Mouse (Mus musculus) lung, embryonic 14.5 days (tissue): Measurements from ENCODE around the gene Lcn5. TPM values are rescaled to one million over a fixed set of nuclear protein-coding genes. Genes with fewer than 3 reads are reported as not detected.

Source experiments
- ATAC-seq: fragments of 200-750 bp; cut with Nextera tagmentation; 2 replicates; pipeline ENCODE4 v1.8.0; 2017; ENCODE audit warnings: mild to moderate bottlenecking, moderate TSS enrichment, moderate library complexity; ENCODE audit not compliant: insufficient read depth
- DNase-seq: peaks from one replicate; pipeline ENCODE4 v3.0.0-alpha.2; 2015
- H3K27ac ChIP-seq: fragments of 300-500 bp; sonication (generic); 2 replicates; pipeline ENCODE4 v1.5.1; 2014; ENCODE audit warnings: low read depth, mild to moderate bottlenecking, moderate library complexity
- H3K27me3 ChIP-seq: fragments of 300-500 bp; sonication (generic); 2 replicates; pipeline ENCODE4 v1.6.1; 2014; ENCODE audit warnings: low read length, control low read depth; ENCODE audit not compliant: insufficient read depth
- H3K36me3 ChIP-seq: fragments of 300-500 bp; sonication (generic); 2 replicates; pipeline ENCODE4 v1.6.1; 2014; ENCODE audit warnings: control low read depth; ENCODE audit not compliant: insufficient read depth
- H3K4me1 ChIP-seq: fragments of 300-500 bp; sonication (generic); 2 replicates; pipeline ENCODE4 v1.6.1; 2014; ENCODE audit warnings: antibody characterized with exemption, control low read depth; ENCODE audit not compliant: insufficient read depth
- H3K4me2 ChIP-seq: fragments of 300-500 bp; sonication (generic); 2 replicates; pipeline ENCODE4 v1.6.1; 2014; ENCODE audit warnings: mild to moderate bottlenecking
- H3K4me3 ChIP-seq: fragments of 300-500 bp; sonication (generic); 2 replicates; pipeline ENCODE4 v1.5.1; 2014; ENCODE audit warnings: low read depth, low read length
- H3K9ac ChIP-seq: fragments of 300-500 bp; sonication (generic); 2 replicates; pipeline ENCODE4 v1.6.1; 2014
- H3K9me3 ChIP-seq: fragments of 300-500 bp; sonication (generic); 2 replicates; pipeline ENCODE4 v1.6.1; 2016; ENCODE audit warnings: low read depth, low read length, control low read depth
- CTCF ChIP-seq: IDR thresholded peaks from 2 replicates; pipeline ENCODE4 v1.5.1; 2016; ENCODE audit warnings: antibody characterized with exemption, low read depth
- WGBS: fragments of 180-500 bp; shearing (Covaris S2); extraction: QIAGEN DNeasy Blood & Tissue Kit; methylation state at CpG from one replicate; pipeline ENCODE4 v1.1.7; 2014; 5-methylcytosine and 5-hydroxymethylcytosine counted together
- polyA plus RNA-seq: library from polyadenylated mRNA; unstranded; fragments of >200 nt; fragmentation: Nextera tagmentation; extraction: Ambion mirVana; gene quantifications from 2 replicates; pipeline ENCODE4 v1.2.1, GENCODE M21; 2014

Gene Lcn5
- polyA plus RNA-seq, 1 experiment from 2014 or later = not detected

DNA sequence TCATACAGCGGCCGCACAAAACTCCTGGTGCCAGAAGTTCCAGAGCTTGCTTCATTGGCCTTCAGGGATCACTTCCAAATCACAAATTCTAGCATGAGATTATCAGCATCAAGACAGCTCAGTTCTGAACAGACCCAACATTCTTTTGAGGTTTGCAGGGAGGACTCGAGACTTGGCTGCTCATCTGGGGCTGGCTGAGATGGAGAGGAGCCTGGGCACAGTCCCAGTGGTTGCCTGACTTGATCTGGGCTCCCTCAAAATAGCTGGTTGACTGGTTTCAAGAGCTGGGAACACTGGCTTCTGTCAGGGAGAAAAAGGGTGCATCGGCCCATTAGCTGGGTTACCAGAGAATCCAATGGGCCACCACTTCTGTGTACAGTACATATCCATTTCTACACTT, 1.1 kb upstream of the Lcn5 start:
- ATAC-seq = no peak
- Histone ChIP-seq H3K27me3 (no peaks in the 10 kb centered on the region), H3K4me3 (no peak overlapping the region), H3K4me1 (no peaks in the 10 kb centered on the region), H3K9ac (no peak overlapping the region), H3K4me2 (no peak overlapping the region), H3K36me3 (no peaks in the 10 kb centered on the region), H3K27ac (no peak overlapping the region), H3K9me3 (no peaks in the 10 kb centered on the region)
- no peak for TF ChIP-seq CTCF
- WGBS = 79% methylated on average over 4 of the region's 4 CpGs
- no peak for DNase-seq

DNA sequence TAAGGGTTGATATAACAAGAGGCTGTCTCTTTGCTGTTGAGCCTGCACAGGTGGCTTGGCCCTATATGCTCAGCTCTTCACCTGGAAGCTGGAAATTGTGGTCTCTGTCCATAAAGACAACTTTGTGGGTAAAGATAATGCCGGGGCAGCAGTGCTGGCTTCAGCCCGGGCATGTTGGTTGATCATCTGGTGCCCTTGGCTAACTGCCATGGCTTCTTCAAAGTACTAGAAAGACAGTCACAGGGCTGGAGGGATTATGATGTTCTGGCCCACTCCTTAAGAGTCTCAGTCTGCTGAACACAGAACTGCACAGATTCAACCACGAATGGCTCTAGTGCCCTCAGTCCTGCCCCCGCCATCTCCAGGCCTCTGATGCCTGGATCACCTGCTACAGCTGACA, 506 bp upstream of the Lcn5 start:
- Histone ChIP-seq H3K9ac (no peak overlapping the region), H3K9me3 (no peaks in the 10 kb centered on the region), H3K27me3 (no peaks in the 10 kb centered on the region), H3K27ac (no peak overlapping the region), H3K4me2 (no peak overlapping the region), H3K4me3 (no peak overlapping the region), H3K4me1 (no peaks in the 10 kb centered on the region), H3K36me3 (no peaks in the 10 kb centered on the region)
- TF ChIP-seq CTCF = no peak
- ATAC-seq = no peak
- WGBS = 81% methylated on average over 4 of the region's 4 CpGs
- no peak for DNase-seq

DNA sequence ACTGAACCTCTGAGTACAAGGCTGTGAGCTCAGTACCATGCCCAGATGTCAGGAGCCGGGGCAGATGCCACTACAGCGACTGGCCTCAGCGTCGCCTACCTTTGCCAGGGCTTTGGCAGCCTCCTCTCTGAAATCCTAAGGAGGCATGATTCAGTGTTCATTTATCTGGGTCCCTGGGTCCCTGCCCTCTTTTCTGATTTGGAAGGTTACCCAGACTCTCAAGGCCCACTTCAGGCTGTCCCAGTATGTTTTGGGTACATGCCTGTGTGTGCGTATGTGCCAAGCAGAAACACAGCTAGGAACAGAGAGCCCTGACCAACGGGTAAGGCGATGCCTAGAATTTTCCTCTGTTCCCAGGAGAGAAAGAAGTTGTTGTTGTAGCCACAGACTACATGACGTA, 2.5 kb downstream of the Lcn5 start:
- Histone ChIP-seq H3K4me1 (no peaks in the 10 kb centered on the region), H3K9me3 (no peaks in the 10 kb centered on the region), H3K36me3 (no peaks in the 10 kb centered on the region), H3K27me3 (no peaks in the 10 kb centered on the region), H3K27ac (no peak overlapping the region), H3K9ac (no peak overlapping the region), H3K4me3 (no peak overlapping the region), H3K4me2 (no peak overlapping the region)
- WGBS = 86% methylated on average over 8 of the region's 8 CpGs
- ATAC-seq (no peak), DNase-seq (no peak)
- TF ChIP-seq CTCF = no peak

DNA sequence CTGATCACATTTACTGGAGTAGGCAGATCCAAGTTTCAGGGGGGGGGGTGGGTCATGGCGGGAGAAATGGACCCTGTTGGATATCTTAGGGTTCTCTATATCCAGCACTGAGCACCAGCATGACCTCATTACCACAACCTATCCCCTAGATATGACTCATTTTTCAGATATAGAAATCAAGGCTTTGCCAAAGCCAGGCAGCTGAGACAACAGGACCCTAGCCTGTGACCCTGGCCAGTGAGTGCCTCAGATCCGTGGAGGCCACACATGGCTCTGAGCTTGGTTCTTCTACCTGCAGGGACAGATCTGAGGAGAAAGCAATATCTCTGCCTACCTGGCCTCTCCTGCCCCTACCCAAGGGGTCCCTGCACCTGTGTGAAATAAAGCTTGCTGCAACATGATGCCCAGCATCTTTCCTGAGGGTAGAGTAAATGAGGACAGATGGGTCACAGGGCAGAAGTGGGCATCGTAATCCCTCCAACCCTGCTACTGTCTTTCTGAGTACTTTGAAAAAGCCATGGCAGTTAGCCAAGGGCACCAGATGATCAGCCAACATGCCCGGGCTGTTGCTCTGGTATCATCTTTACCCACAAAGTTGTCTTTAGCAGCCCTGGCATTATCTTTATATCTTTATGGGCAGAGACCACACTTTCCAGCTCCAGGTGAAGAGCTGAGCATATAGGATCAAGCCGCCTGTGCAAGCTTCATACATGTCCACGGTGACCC, 3.7 kb downstream of the Lcn5 start:
- no peak for ATAC-seq
- H3K27me3 ChIP-seq = no peaks in the 10 kb centered on the region
- no peaks in the 10 kb centered on the region for H3K36me3 ChIP-seq
- H3K27ac ChIP-seq = no peak overlapping the region
- WGBS = 84% methylated on average over 6 of the region's 6 CpGs
- H3K4me3 ChIP-seq = no peak overlapping the region
- no peaks in the 10 kb centered on the region for H3K4me1 ChIP-seq
- H3K4me2 ChIP-seq = no peak overlapping the region
- TF ChIP-seq CTCF = no peak
- no peak overlapping the region for H3K9ac ChIP-seq
- DNase-seq = no peak
- no peaks in the 10 kb centered on the region for H3K9me3 ChIP-seq

DNA sequence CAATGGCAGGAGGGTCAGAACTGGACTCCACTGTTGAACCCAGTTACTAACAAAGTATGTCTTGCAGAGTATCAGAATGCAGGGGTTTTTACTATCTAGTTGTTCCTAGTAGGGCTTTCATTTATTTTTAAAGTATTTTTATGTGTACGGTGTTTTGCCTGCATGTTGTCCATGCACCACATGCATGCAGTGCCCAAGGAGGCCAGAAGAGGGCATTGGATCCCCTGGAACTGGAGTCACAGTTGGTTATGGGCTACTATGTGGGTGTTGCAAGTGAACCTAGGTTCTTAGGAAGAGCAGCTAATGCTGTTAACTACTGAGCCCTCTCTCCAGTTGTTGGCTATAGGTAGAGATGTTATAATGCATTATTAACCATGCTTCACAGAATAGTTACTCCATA, 5.8 kb downstream of the Lcn5 start:
- Histone ChIP-seq H3K9me3 (no peaks in the 10 kb centered on the region), H3K4me2 (no peak overlapping the region), H3K36me3 (no peaks in the 10 kb centered on the region), H3K4me3 (no peak overlapping the region), H3K9ac (no peak overlapping the region), H3K4me1 (no peaks in the 10 kb centered on the region), H3K27me3 (no peaks in the 10 kb centered on the region), H3K27ac (no peak overlapping the region)
- no peak for ATAC-seq
- peak; percentile 70 for TF ChIP-seq CTCF
- peak; percentile 65 for DNase-seq
- 35% methylated on average over 1 of the region's 1 CpGs for WGBS

DNA sequence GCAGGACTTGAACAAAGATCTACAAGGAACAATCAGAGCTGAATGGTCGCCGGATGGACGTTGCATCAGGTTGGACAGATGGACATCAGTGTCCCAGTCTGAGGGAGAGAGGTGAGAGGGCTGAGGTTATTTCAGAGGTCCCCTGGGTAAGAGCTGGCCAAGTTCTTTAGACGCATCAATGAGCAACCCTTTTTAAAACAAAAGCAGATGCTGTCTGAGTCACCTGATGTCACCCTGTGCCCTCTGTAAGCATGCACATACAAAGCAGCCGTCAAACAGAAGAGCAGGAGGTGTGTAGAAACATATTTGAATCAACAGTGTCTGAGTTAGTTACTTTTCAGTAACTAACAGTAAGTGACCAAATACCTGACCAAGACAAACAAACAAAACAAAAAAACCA, 6.4 kb downstream of the Lcn5 start:
- TF ChIP-seq CTCF = no peak
- Histone ChIP-seq H3K4me2 (no peak overlapping the region), H3K36me3 (no peaks in the 10 kb centered on the region), H3K9me3 (no peaks in the 10 kb centered on the region), H3K9ac (no peak overlapping the region), H3K27me3 (no peaks in the 10 kb centered on the region), H3K27ac (no peak overlapping the region), H3K4me1 (no peaks in the 10 kb centered on the region), H3K4me3 (no peak overlapping the region)
- DNase-seq (no peak), ATAC-seq (no peak)
- 74% methylated on average over 5 of the region's 5 CpGs for WGBS

DNA sequence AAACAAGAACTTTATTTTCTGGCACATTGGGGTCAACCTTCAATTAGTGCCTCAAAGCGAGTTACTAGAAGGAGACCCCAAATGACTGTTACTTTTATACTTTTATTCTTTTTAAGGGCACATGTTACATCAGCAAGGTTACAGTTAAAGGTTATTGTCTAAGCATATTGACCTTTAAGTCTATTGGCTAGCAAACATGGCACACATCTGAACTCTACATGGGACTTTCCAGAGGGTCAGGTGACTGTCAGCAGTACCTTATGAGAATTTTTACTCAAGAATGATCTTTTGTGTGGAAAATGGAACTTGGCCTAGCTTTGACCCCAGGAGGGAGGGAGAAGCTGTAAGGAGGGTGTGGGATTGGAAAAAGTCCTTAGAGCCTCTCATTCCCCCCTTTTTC, 8.8 kb downstream of the Lcn5 start:
- DNase-seq = no peak
- Histone ChIP-seq H3K36me3 (no peaks in the 10 kb centered on the region), H3K27me3 (no peaks in the 10 kb centered on the region), H3K4me3 (no peak overlapping the region), H3K4me2 (no peak overlapping the region), H3K9me3 (no peaks in the 10 kb centered on the region), H3K9ac (no peak overlapping the region), H3K4me1 (no peaks in the 10 kb centered on the region), H3K27ac (no peak overlapping the region)
- WGBS = 55% methylated on average over 1 of the region's 1 CpGs
- ATAC-seq = no peak
- TF ChIP-seq CTCF = no peak

DNA sequence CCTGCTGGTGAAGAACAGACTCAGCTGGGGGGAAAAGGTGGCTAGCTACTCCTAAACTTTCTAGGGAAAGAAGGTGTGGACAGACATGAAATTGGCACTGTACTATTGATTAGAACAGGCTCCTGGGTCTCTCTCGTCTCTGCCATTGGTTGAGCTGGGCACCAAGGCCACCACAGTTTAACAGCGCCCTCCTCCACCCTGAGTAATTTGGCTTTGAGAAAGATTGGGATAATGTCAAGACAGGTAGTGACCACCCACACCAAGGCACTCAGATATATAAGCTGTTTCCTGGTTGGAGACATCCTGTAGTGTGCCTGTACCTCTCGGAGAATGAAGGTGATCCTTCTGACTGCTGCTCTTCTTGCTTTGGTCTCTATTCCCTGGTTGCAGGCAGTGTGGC, 18.7 kb downstream of the Lcn5 start, which contains the start of gene Lcn6:
Gene Lcn6 (plus strand): TSS at position 301 of the 400 bp plus-strand sequence.
- no peaks in the 10 kb centered on the region for H3K9me3 ChIP-seq
- 86% methylated on average over 3 of the region's 3 CpGs for WGBS
- H3K36me3 ChIP-seq = no peaks in the 10 kb centered on the region
- H3K4me1 ChIP-seq = no peaks in the 10 kb centered on the region
- H3K4me3 ChIP-seq = no peak within 1 kb of the TSS
- H3K9ac ChIP-seq = no peak within 1 kb of the TSS
- DNase-seq (no peak), ATAC-seq (no peak)
- no peak within 1 kb of the TSS for H3K4me2 ChIP-seq
- no peaks in the 10 kb centered on the region for H3K27me3 ChIP-seq
- no peak for TF ChIP-seq CTCF
- H3K27ac ChIP-seq = no peak within 1 kb of the TSS
